Mouse (Mus musculus) ES-Bruce4 (cell line): Measurements from ENCODE around the gene Fli1. TPM values are rescaled to one million over a fixed set of nuclear protein-coding genes. Genes with fewer than 3 reads are reported as not detected.

Experiments used
- H3K27ac ChIP-seq: 2 replicates; pipeline ENCODE4 v1.5.1; 2012; ENCODE audit warnings: low read length, inconsistent platforms; ENCODE audit not compliant: insufficient read depth
- H3K27me3 ChIP-seq: 2 replicates; pipeline ENCODE4 v1.6.1; 2012; ENCODE audit warnings: mild to moderate bottlenecking, low read length, inconsistent platforms; ENCODE audit not compliant: control insufficient read depth, poor library complexity, insufficient read depth, severe bottlenecking
- H3K36me3 ChIP-seq: 2 replicates; pipeline ENCODE4 v1.6.1; 2012; ENCODE audit warnings: inconsistent platforms, mild to moderate bottlenecking, low read length, moderate library complexity; ENCODE audit not compliant: control insufficient read depth, poor library complexity, insufficient read depth, severe bottlenecking
- H3K4me1 ChIP-seq: one replicate; pipeline ENCODE4 v1.8.1; 2011; ENCODE audit warnings: low read length; ENCODE audit not compliant: control insufficient read depth, insufficient read depth
- H3K4me3 ChIP-seq: 2 replicates; pipeline ENCODE4 v1.5.1; 2011; ENCODE audit warnings: low read depth, mild to moderate bottlenecking, low read length
- H3K9ac ChIP-seq: 2 replicates; pipeline ENCODE4 v1.6.1; 2012; ENCODE audit warnings: low read depth, mild to moderate bottlenecking, inconsistent platforms; ENCODE audit not compliant: poor library complexity, severe bottlenecking
- H3K9me3 ChIP-seq: replicated peaks from 2 replicates; pipeline ENCODE4 v1.6.1; 2012; ENCODE audit warnings: mild to moderate bottlenecking, low read length, inconsistent platforms; ENCODE audit not compliant: control insufficient read depth, poor library complexity, insufficient read depth, severe bottlenecking
- CTCF ChIP-seq: IDR thresholded peaks from one replicate; pipeline ENCODE4 v1.8.1; 2011; ENCODE audit warnings: low read depth, low read length
- EP300 ChIP-seq: IDR thresholded peaks from 2 replicates; pipeline ENCODE4 v1.6.1; 2011; ENCODE audit warnings: low read depth, low read length; ENCODE audit not compliant: insufficient read depth
- POLR2A ChIP-seq: IDR thresholded peaks from one replicate; pipeline ENCODE4 v1.8.1; 2011; ENCODE audit warnings: low read length; ENCODE audit not compliant: insufficient read depth
- polyA plus RNA-seq: library from polyadenylated mRNA; stranded (reverse); fragments of >200 nt; gene quantifications from 2 replicates; pipeline ENCODE4 v1.2.4, GENCODE M21; 2011; ENCODE audit warnings: low read depth; ENCODE audit not compliant: missing spikeins, insufficient read depth, insufficient read length

Gene Fli1
- polyA plus RNA-seq, 1 experiment = not detected

DNA sequence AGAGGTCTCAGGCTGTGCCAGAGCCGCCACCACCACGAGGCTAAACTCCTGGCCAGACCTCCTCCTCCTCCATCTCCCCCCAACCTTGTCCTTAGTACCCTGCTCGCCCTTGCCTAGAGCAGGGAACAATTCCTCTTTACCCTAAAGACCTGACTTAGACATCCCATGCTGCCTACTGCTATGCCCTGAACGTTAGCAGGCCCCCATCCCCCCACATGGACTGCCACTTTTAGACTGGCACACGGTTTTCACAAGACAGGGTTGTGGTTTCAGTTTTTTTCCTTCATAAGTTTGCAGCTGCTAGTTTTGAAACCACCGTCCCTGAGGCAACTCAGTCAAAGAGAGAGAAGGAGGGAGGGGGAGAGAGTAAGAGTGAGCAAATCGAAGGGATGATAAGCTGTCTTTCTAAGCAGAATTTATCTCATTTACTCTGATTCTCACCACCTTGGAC is 32.9 kb downstream of the Fli1 start:
- no peaks in the 10 kb centered on the region for H3K4me1 ChIP-seq
- no peaks in the 10 kb centered on the region for H3K9me3 ChIP-seq
- no peak overlapping the region for H3K9ac ChIP-seq
- no peaks in the 10 kb centered on the region for H3K27me3 ChIP-seq
- H3K27ac ChIP-seq = no peak overlapping the region
- H3K4me3 ChIP-seq = no peak overlapping the region
- TF ChIP-seq POLR2A = no peak
- no peak for TF ChIP-seq CTCF
- no peak for TF ChIP-seq EP300
- H3K36me3 ChIP-seq = no peaks in the 10 kb centered on the region

DNA sequence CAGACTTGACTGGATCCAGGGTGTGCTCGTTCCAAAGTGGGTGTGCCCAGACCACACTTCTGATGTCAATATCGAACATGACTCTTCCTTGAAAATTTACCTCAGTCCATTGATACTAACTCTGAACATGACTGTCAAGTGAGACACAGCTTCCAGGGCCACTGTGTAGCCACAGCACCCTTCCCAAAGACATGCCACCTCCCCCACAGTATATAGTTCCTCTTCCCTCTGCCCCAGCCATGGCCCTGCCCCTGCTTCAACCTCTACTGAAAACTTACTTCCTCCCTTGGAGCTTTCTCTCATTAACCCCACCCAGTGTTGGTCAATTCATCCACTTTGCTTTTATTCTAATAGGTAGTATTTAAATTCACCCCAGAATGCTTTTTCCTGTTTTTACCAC is 34.0 kb downstream of the Fli1 start:
- Histone ChIP-seq H3K27me3 (no peaks in the 10 kb centered on the region), H3K4me1 (no peaks in the 10 kb centered on the region), H3K4me3 (no peak overlapping the region), H3K9ac (no peak overlapping the region), H3K36me3 (no peaks in the 10 kb centered on the region), H3K9me3 (no peaks in the 10 kb centered on the region), H3K27ac (no peak overlapping the region)
- TF ChIP-seq POLR2A = no peak
- TF ChIP-seq CTCF = no peak
- TF ChIP-seq EP300 = no peak

- Histone ChIP-seq H3K36me3 (no peaks in the 10 kb centered on the region), H3K27me3 (no peaks in the 10 kb centered on the region), H3K27ac (no peak overlapping the region), H3K4me3 (no peak overlapping the region), H3K9me3 (no peaks in the 10 kb centered on the region), H3K4me1 (no peaks in the 10 kb centered on the region), H3K9ac (no peak overlapping the region)
- TF ChIP-seq CTCF (no peak), EP300 (no peak), POLR2A (no peak)
Observed at GRCm38 (mm10) chr9:32508118-32508517, 34.5 kb downstream of the Fli1 start.

DNA sequence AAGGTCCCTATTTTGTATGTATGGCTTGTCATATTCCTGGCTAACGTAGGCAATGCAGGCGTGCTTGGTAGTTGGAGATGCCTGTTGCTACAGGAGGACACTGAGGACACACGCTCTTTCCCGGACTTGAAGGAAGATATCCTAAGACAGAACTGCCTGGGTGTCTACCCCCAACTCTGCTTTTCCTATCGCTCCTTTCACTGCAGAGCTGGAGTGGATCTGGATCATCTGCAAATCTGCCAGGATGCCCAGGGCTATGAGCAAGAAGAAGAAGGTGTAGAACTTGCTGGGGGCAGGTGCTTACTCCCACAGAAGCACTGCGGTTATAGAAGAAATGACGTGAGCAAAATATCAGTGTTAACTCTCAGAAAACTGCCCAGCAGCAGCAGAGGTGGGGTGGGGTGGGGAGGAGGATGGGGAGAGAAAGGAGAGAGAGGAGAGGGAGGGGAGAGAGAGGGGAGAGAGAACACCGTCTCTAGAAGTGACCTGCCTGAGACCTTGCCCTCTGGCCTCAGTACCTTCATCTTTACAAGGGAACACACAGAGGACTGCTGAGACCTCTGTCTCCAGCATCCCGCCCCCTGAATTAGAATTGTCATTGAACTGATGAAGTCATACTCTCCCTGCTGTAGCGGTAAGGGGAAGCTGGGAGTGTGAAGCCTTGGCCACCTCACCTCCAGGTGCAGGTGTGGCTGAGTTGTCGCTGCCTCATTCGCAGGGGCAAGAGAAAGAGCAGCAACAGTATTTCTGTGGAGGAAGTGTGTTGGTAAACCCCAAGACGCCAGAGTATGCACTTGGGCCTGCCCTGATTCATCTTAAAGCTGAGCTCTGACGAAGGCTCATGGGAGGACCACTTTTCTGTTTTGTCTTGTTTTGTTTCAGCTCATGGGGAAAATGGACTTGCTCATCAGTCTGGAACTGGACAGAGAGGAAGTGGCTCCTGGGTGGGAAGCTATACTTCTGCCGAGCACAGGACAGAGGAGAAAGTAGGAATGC is 35.5 kb downstream of the Fli1 start:
- no peaks in the 10 kb centered on the region for H3K4me1 ChIP-seq
- no peak overlapping the region for H3K27ac ChIP-seq

GRCm38 (mm10) chr9:32506161-32506560 is 36.5 kb downstream of the Fli1 start:
- Histone ChIP-seq H3K27ac (no peak overlapping the region), H3K36me3 (no peaks in the 10 kb centered on the region), H3K4me3 (no peak overlapping the region), H3K4me1 (no peaks in the 10 kb centered on the region), H3K9ac (no peak overlapping the region), H3K9me3 (no peaks in the 10 kb centered on the region), H3K27me3 (no peaks in the 10 kb centered on the region)
- TF ChIP-seq EP300 (no peak), POLR2A (no peak), CTCF (no peak)

More for the DNA sequence above, 35.5 kb downstream of the Fli1 start:
- no peak overlapping the region for H3K4me3 ChIP-seq
- TF ChIP-seq POLR2A (no peak), CTCF (no peak), EP300 (no peak)
- no peaks in the 10 kb centered on the region for H3K9me3 ChIP-seq
- no peak overlapping the region for H3K9ac ChIP-seq
- no peaks in the 10 kb centered on the region for H3K27me3 ChIP-seq
- no peaks in the 10 kb centered on the region for H3K36me3 ChIP-seq

DNA sequence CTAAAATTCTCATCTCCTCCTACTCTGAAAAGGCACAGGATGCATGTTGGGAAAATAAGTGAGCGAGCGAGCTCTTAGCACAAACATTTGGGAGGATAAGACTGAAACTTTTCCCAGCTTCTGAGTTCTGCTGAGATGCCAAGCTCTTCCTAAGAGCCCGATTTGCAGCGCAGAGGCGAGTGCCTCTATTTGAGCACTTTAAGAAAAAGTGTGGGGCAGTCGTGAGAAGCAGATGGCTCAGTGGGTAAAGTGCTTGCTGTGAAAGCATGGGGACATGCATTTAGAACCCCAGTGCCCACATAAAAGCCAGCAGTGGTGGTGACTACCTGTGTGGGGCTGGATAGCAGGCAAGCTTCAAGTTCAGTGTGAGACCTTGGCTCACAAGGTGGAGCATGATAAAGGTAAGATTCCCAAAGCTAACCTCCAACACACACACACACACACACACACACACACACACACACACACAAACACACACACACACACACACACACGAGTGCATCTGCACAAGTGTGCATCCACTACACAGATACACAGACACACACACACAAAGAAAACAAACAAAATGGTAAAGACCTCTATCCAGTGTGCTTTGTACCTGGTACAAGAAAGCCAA is 37.1 kb downstream of the Fli1 start:
- no peaks in the 10 kb centered on the region for H3K27me3 ChIP-seq
- H3K4me1 ChIP-seq = no peaks in the 10 kb centered on the region
- no peaks in the 10 kb centered on the region for H3K36me3 ChIP-seq
- no peaks in the 10 kb centered on the region for H3K9me3 ChIP-seq
- H3K27ac ChIP-seq = no peak overlapping the region
- no peak overlapping the region for H3K4me3 ChIP-seq
- H3K9ac ChIP-seq = no peak overlapping the region
- TF ChIP-seq CTCF (no peak), EP300 (no peak), POLR2A (no peak)
